Mouse (Mus musculus) neutrophil, adult 83 days (primary cell): ENCODE data around the gene Shpk. TPM values are rescaled to one million over a fixed set of nuclear protein-coding genes. Genes with fewer than 3 reads are reported as not detected.

Experiments
- total RNA-seq, 2 experiments: library from RNA; stranded (reverse); gene quantifications; one replicate each; pipeline ENCODE4 v1.2.4; 2023

Shpk gene
- 1 to 10 TPM; 1.3 to 1.8 TPM for total RNA-seq

DNA sequence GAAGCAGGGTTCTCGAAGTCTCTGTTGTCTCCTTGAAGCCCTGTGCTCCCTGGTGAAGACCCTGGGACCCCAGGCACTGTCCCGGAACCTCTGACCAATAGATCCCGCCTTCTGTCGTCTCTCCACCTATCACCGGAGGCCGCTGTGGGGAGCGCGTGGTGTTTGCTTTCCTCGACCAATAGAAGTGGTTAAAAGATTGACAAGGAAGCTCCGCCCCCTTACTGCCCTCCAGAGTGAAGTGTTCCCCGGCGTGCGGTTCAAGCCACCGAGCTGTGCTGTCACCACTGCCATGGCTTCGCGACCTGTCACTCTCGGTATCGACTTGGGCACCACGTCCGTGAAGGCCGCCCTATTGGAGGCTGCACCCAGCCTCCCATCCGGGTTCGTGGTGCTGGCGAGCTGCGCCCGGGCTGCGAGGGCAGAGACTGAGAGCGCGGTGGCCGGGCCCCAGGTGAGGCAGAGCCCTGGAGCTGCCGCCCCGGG is at the start of gene Shpk:
TSS of gene Shpk (plus strand) at position 231 of the 483 bp plus-strand sequence.

GRCm38 (mm10) chr11:73159957-73160810 is 39.1 kb upstream of the Shpk start, which contains the start of gene P2rx5:
Gene P2rx5, plus strand, starts transcription at chr11:73160421.

DNA sequence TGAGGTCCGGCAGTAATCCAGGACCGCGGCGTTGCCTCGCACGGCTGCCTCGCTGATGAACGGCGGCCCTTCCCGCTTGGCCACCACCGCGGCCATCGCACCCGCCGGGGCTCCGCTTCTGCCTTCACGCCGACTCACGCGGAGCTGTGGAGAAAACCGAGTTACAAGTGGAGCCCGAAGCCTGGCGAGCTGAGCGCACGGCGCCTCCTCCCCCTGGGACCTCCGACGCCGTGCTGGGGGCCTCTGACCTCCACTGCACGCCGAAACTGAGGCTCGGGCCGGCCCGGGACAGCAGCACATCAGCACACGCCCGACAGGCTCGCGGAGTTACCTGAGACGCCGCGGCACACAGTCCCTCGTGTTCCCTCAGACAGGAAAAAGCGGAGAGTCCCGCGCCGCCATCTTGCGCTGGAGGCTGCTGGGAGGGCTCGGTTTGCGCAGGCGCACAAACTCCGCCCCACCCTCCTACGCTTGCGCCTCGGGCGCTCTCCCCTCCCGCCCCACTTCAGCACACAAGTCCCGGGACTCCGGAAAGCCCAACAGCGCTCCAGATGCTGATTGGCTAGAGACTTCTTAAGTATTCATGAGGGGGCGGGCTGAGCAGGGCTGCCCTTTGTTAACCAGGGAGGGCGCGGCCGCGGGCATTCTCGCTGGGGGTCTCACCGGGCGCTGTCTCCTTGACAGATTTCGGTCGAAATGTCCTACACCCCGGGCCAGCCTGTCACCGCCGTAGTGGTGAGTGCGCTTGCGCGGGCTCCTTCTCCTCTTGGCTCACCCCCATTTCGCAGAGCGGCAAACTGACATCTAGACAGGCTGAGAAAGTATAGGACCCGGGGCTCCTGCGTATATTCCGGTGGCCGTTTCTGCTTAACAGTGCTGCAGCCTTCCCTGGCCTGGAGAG is 22.4 kb upstream of the Shpk start, which contains the start of the genes Emc6 and Tax1bp3:
TSS of gene Emc6 (minus strand) at position 430 of the 901 bp plus-strand sequence.
TSS of gene Tax1bp3 (plus strand) at position 476 of the 901 bp plus-strand sequence.

DNA sequence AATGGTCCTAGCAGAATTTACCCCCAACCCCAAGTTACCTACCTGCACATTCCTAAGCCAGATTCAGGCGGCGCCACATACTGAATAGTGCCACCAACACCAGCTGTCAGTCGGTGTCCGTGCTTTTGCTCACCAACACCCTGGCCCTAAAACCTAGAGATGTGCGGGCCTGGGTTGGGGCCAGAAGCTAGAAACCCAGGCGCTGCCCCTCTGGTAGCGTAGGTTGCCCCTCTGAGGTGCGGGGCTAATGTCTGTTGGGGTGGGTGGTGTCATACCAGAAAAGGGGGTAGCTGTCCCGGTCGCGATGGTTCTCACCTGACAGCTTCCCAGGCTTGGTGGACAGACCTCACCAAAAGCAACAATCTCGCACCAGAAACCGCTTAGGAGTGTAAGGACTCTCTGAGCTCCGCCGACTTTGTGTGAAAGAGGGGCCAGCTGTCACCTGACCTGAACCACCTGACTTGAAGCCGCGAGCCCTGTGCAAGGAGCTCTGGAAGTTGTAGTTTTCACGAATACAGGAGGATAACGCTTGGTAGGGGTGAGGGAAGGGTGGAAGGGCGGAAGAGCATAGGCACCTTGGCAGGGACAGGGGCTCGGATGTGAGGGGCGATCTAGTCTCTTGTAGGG is 544 bp upstream of the Shpk start, which contains the start of gene Ctns:
TSS of gene Ctns (minus strand) at position 440 of the 627 bp plus-strand sequence.

GRCm38 (mm10) chr11:73233992-73234391 is 34.7 kb downstream of the Shpk start, which contains the start of gene Trpv1:
Gene Trpv1, plus strand, starts transcription at chr11:73234292.

DNA sequence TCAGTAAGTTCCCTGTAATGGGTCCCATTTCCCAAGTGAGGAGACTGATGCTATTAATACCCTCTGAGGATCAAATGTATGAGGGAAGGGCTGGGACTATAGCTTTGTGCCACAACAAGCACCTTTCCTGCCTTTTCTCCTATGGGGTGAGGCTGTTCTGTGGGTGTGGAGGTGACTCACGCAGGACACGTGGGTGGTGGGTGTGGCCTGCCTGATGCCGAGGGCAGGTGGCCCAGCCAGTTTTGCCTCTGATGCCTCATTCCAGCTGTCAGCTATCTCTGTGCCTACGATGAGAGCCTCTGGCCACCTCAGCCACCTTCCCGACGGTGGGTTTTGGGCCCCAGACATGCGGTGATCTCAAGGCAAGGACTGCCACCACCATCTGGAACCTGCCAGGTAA is 68.0 kb downstream of the Shpk start, which contains the start of gene Trpv3:
TSS of gene Trpv3 (plus strand) at position 122 of the 400 bp plus-strand sequence.

Other genes starting within 250 kb of the Shpk start
- gene Atp2a3, start 238.3 kb upstream of the Shpk start, total RNA-seq = 100 to 1,000 TPM; 277 to 294 TPM
- 10 to 100 TPM; 10.9 to 12.9 TPM for gene P2rx1, start 200.4 kb upstream of the Shpk start, total RNA-seq
- 1 to 10 TPM; 4.7 to 5.5 TPM for gene Camkk1, start 180.5 kb upstream of the Shpk start, total RNA-seq
- 10 to 100 TPM; 10.5 to 12.5 TPM for gene Ncbp3, start 151.7 kb upstream of the Shpk start, total RNA-seq
- not detected for gene Itgae, start 108.9 kb upstream of the Shpk start, total RNA-seq
- gene Haspin, start 61.2 kb upstream of the Shpk start, total RNA-seq = 10 to 100 TPM; 10.8 to 11.5 TPM
- not detected for gene P2rx5, start 39.0 kb upstream of the Shpk start, total RNA-seq
- gene Emc6, start 22.4 kb upstream of the Shpk start, total RNA-seq = 10 to 100 TPM; 18.8 to 20.9 TPM
- gene Tax1bp3, start 22.4 kb upstream of the Shpk start, total RNA-seq = 10 to 100 TPM; 13.7 to 17.6 TPM
- gene Ctns, start 418 bp upstream of the Shpk start, total RNA-seq = 10 to 100 TPM; 17.5 to 18.2 TPM
- not detected for gene Trpv1, start 34.8 kb downstream of the Shpk start, total RNA-seq
- not detected for gene Trpv3, start 67.9 kb downstream of the Shpk start, total RNA-seq
- gene Aspa, start 130.1 kb downstream of the Shpk start, total RNA-seq = not detected
- gene Gm49340, start 130.3 kb downstream of the Shpk start, total RNA-seq = not detected
- not detected for gene Spata22, start 130.3 kb downstream of the Shpk start, total RNA-seq
- not detected for gene Olfr20, start 151.3 kb downstream of the Shpk start, total RNA-seq
- gene Olfr376, start 171.8 kb downstream of the Shpk start, total RNA-seq = not detected
- gene Olfr1, start 200.2 kb downstream of the Shpk start, total RNA-seq = not detected
- gene Olfr378, start 229.0 kb downstream of the Shpk start, total RNA-seq = not detected